Mouse (Mus musculus): ENCODE measurements around the gene Fut4.
"Not testable (repeated sequence)": the region's sequence is repeated elsewhere in the genome, so short reads cannot be mapped to it uniquely, and the experiment has no call there.

DNA sequence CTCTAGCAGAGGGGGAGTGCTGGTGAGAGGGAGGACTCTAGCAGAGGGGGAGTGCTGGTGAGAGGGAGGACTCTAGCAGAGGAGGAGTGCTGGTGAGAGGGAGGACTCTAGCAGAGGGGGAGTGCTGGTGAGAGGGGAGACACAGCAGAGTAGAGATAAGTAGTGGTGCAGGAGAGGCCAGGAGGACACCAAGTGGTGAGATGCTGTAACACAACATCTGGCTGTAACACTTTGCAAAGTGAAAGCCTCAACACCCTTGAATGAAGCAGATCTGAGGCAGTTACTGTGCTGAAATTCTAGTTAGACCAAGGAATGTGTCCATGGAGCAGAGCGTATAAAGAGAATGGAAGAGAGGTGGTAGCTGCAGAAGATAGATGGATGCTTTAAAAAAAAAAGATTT, 51.4 kb downstream of the Fut4 start:
- TF ChIP-seq CTCF (IDR thresholded peaks at IDR 0.05; ENCODE audit: insufficient read depth, low read length); POLR2A (IDR thresholded peaks at IDR 0.05; ENCODE audit: borderline replicate concordance, extremely low read depth, low read depth, low read length): not testable (repeated sequence)
